Mouse (Mus musculus) heart, embryonic 13.5 days (tissue): ENCODE data around the gene Vmn1r178. TPM values are rescaled to one million over a fixed set of nuclear protein-coding genes. Genes with fewer than 3 reads are reported as not detected.
"Not testable (repeated sequence)": the region's sequence is repeated elsewhere in the genome, so short reads cannot be mapped to it uniquely, and the experiment has no call there.

Experiments used
- ATAC-seq: fragments of 200-750 bp; cut with Nextera tagmentation; 2 replicates; pipeline ENCODE4 v1.8.0; 2017; ENCODE audit warnings: moderate TSS enrichment; ENCODE audit not compliant: insufficient number of reproducible peaks, low FRiP score, low TSS enrichment; ENCODE audit errors: extremely low read depth
- H3K27ac ChIP-seq: fragments of 300-500 bp; sonication (generic); replicated peaks from 2 replicates; pipeline ENCODE4 v1.5.1; 2015; ENCODE audit warnings: moderate library complexity, mild to moderate bottlenecking, inconsistent platforms
- H3K27me3 ChIP-seq: fragments of 300-500 bp; sonication (generic); replicated peaks from 2 replicates; pipeline ENCODE4 v1.6.1; 2015; ENCODE audit warnings: mild to moderate bottlenecking, inconsistent platforms
- H3K36me3 ChIP-seq: fragments of 300-500 bp; sonication (generic); 2 replicates; pipeline ENCODE4 v1.6.1; 2015; ENCODE audit warnings: mild to moderate bottlenecking, inconsistent platforms
- H3K4me1 ChIP-seq: fragments of 300-500 bp; sonication (generic); 2 replicates; pipeline ENCODE4 v1.6.1; 2015; ENCODE audit warnings: inconsistent platforms
- H3K4me2 ChIP-seq: fragments of 300-500 bp; sonication (generic); 2 replicates; pipeline ENCODE4 v1.6.1; 2015; ENCODE audit warnings: inconsistent platforms, mild to moderate bottlenecking, moderate library complexity
- H3K4me3 ChIP-seq: fragments of 300-500 bp; sonication (generic); 2 replicates; pipeline ENCODE4 v1.5.1; 2015; ENCODE audit warnings: moderate library complexity, mild to moderate bottlenecking, inconsistent platforms
- H3K9ac ChIP-seq: fragments of 300-500 bp; sonication (generic); 2 replicates; pipeline ENCODE4 v1.6.1; 2015; ENCODE audit warnings: inconsistent platforms, mild to moderate bottlenecking, moderate library complexity
- H3K9me3 ChIP-seq: fragments of 300-500 bp; sonication (generic); 2 replicates; pipeline ENCODE4 v1.6.1; 2016; ENCODE audit warnings: inconsistent platforms
- WGBS: fragments of 180-500 bp; shearing (Covaris S2); methylation state at CpG from one replicate; pipeline ENCODE4 v1.1.7; 2015; ENCODE audit warnings: mixed read lengths; 5-methylcytosine and 5-hydroxymethylcytosine counted together
- polyA plus RNA-seq: library from polyadenylated mRNA; unstranded; fragments of >200 nt; fragmentation: Nextera tagmentation; extraction: Ambion mirVana; gene quantifications from 2 replicates; pipeline ENCODE4 v1.2.1, GENCODE M21; 2015

The Vmn1r178 gene
- polyA plus RNA-seq: not detected in 2 replicates

- Histone ChIP-seq H3K9ac (no peak within 1 kb of the TSS), H3K4me2 (no peak within 1 kb of the TSS), H3K36me3 (no peaks in the 10 kb centered on the region), H3K27ac (no peak within 1 kb of the TSS), H3K4me3 (no peak within 1 kb of the TSS), H3K4me1 (no peaks in the 10 kb centered on the region), H3K9me3 (peaks cover 35% of the 10 kb centered on the region), H3K27me3 (no peaks in the 10 kb centered on the region)
- no peak for ATAC-seq
- 67% methylated on average over 1 of the region's 1 CpGs for WGBS
These were observed at the start of gene Vmn1r178 for GRCm38 (mm10) chr7:23891709-23892108. Gene Vmn1r178 (plus strand): TSS chr7:23892009.

DNA sequence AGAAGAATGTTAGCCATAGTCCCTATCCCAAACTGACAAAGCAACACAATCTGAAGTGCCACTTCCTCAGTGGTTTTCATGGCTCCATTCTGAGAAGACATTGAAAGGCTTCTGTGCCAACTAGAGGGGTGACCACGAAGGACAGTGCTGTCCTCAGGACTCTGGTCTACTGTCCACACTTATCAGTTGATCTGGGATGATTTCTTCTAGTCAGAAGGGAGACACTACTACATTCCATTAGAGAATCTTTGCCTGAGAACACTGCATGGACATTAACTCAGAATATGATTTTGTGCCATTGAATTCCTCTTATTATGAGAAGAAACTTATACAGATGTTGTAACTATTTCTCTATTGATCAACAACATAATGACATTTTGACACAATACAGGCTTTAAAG lies 25.5 kb upstream of the Vmn1r178 start, which contains the start of gene Vmn1r177:
Vmn1r177 (minus strand) TSS at position 101 of the 400 bp plus-strand sequence.
- H3K27me3 ChIP-seq, H3K27ac ChIP-seq, H3K4me2 ChIP-seq, H3K36me3 ChIP-seq, H3K9ac ChIP-seq, ATAC-seq, H3K4me3 ChIP-seq, H3K4me1 ChIP-seq: not testable (repeated sequence)
- H3K9me3 ChIP-seq: peaks cover 11% of the 10 kb centered on the region; the same call in 1 of the 2 replicates
- WGBS: 13% methylated on average over 1 of the region's 1 CpGs

- 50% methylated on average over 4 of the region's 4 CpGs for WGBS
These were observed 14.9 kb upstream of the Vmn1r178 start for GRCm38 (mm10) chr7:23876918-23877317.

GRCm38 (mm10) chr7:23926678-23927077 lies 34.9 kb downstream of the Vmn1r178 start, which contains the start of gene Vmn1r179:
Gene Vmn1r179 (plus strand): TSS chr7:23926978.
- H3K4me1 ChIP-seq: no peaks in the 10 kb centered on the region
- H3K9me3 ChIP-seq: peaks cover 37% of the 10 kb centered on the region
- H3K4me3 ChIP-seq: no peak within 1 kb of the TSS
- no peak within 1 kb of the TSS for H3K27ac ChIP-seq
- no peaks in the 10 kb centered on the region for H3K36me3 ChIP-seq
- no peak for ATAC-seq
- H3K4me2 ChIP-seq: no peak within 1 kb of the TSS
- no peaks in the 10 kb centered on the region for H3K27me3 ChIP-seq
- 37% methylated on average over 2 of the region's 2 CpGs for WGBS
- H3K9ac ChIP-seq: no peak within 1 kb of the TSS

More at GRCm38 (mm10) chr7:23876918-23877317, 14.9 kb upstream of the Vmn1r178 start:
- not testable (repeated sequence) for ATAC-seq, H3K9me3 ChIP-seq, H3K9ac ChIP-seq, H3K4me1 ChIP-seq, H3K4me2 ChIP-seq, H3K36me3 ChIP-seq, H3K27me3 ChIP-seq, H3K27ac ChIP-seq, H3K4me3 ChIP-seq

Other genes starting within 250 kb of the Vmn1r178 start
- not detected in 2 replicates for gene Vmn1r172, start 233.7 kb upstream of the Vmn1r178 start, polyA plus RNA-seq
- not detected in 2 replicates for gene Vmn1r173, start 191.3 kb upstream of the Vmn1r178 start, polyA plus RNA-seq
- not detected in 2 replicates for gene Vmn1r174, start 139.7 kb upstream of the Vmn1r178 start, polyA plus RNA-seq
- not detected in 2 replicates for gene Vmn1r175, start 81.4 kb upstream of the Vmn1r178 start, polyA plus RNA-seq
- not detected in 2 replicates for gene Vmn1r176, start 54.6 kb upstream of the Vmn1r178 start, polyA plus RNA-seq
- not detected in 2 replicates for gene Vmn1r177, start 25.6 kb upstream of the Vmn1r178 start, polyA plus RNA-seq
- not detected in 2 replicates for gene Vmn1r179, start 35.0 kb downstream of the Vmn1r178 start, polyA plus RNA-seq
- gene Vmn1r180, start 58.6 kb downstream of the Vmn1r178 start, polyA plus RNA-seq: not detected in 2 replicates
- not detected in 2 replicates for gene Vmn1r181, start 82.6 kb downstream of the Vmn1r178 start, polyA plus RNA-seq
- not detected in 2 replicates for gene V1rd19, start 109.7 kb downstream of the Vmn1r178 start, polyA plus RNA-seq
- not detected in 2 replicates for gene Vmn1r183, start 161.2 kb downstream of the Vmn1r178 start, polyA plus RNA-seq
- 13.0 and 14.9 TPM in 2 replicates for gene Zfp180, start 189.9 kb downstream of the Vmn1r178 start, polyA plus RNA-seq
- gene Zfp112, start 220.3 kb downstream of the Vmn1r178 start, polyA plus RNA-seq: 4.5 and 5.4 TPM in 2 replicates
- 5.9 and 9.1 TPM in 2 replicates for gene Zfp235, start 242.2 kb downstream of the Vmn1r178 start, polyA plus RNA-seq